Mouse (Mus musculus) lung, postnatal 25 days (tissue): ENCODE results near the gene Abca3.
"Not testable (repeated sequence)": the region's sequence is repeated elsewhere in the genome, so short reads cannot be mapped to it uniquely, and the experiment has no call there.

Source experiments
- DNase-seq: peaks from one replicate; pipeline ENCODE4 v3.0.0; 2022; ENCODE audit warnings: low spot score

The Abca3 gene

DNA sequence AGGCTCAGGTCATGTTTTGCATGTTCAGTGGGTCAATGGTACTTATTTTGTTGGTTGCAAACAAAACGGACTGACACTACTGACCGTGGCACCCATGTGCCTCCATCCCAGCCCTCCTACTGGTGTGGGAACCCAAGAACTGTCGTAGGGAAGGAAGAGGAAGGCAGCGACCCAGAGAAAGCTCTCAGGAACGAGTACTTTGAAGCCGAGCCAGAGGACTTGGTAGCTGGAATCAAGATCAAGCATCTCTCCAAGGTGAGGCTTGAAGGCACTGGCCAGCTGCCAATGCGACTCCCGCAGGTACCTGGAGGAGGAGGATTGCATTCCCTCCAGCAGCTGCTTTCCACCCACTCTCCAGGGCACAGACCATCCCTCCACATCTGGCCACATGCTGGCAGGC is 32.0 kb downstream of the Abca3 start:
- peak; percentile 74 for DNase-seq

- DNase-seq, result no peak
Observed at GRCm38 (mm10) chr17:24388711-24389110, 37.0 kb downstream of the Abca3 start.

- peak; percentile 55 for DNase-seq
Observed at GRCm38 (mm10) chr17:24389865-24390264, 38.1 kb downstream of the Abca3 start.

GRCm38 (mm10) chr17:24391149-24391548 is 39.4 kb downstream of the Abca3 start:
- no peak for DNase-seq

GRCm38 (mm10) chr17:24393527-24393926 is 41.8 kb downstream of the Abca3 start:
- DNase-seq, result no peak

DNA sequence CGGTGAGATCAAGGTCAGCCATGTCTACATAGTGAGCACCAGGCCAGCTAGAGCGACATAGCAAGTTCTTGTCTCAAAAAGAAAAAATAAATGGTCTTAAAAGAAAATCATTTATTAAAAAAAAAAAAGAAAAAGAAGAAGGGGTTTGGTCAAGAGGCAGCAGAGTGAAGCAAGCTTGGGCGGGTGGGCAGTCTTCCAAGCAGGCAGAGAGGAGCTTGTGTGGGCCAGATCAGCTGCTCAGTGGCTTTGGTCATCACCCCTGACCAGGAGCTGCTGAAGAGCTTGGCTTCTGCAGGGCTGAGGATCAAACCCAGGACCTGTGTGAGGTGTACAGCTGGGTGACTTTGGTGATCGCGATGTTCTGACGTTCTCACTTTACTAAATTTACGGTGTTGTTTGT is 42.7 kb downstream of the Abca3 start:
- DNase-seq, result no peak

- no peak for DNase-seq
Observed at GRCm38 (mm10) chr17:24402371-24402770, 50.6 kb downstream of the Abca3 start.

DNA sequence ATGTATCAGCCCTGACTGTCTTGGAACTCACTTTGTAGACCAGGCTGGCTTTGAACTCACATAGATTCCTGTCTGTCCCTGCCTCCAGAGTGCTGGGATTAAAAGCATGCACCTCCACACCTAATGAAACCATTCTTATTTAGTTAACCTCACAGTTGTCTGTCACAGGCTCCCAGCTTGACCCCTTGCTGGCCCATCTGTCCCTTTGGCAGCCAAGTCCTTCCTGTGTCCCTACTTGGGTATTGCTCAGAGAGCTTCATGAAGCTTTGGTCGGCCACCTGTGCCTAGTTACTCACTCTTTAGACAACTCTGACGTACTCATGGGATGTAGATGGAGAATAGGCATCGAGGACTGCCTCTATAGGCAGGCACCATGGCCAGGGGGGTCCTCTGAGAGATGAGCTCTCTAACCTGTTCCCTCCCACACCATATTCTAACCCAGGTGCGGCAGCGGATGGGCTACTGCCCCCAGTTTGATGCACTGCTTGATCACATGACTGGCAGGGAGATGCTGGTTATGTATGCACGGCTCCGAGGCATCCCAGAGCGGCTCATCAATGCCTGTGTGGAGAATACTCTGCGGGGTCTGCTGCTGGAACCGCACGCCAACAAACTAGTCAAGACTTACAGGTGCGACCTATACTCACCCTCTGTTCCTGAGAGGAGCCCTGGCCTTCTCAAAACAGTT is 55.5 kb downstream of the Abca3 start:
- DNase-seq, result no peak

DNA sequence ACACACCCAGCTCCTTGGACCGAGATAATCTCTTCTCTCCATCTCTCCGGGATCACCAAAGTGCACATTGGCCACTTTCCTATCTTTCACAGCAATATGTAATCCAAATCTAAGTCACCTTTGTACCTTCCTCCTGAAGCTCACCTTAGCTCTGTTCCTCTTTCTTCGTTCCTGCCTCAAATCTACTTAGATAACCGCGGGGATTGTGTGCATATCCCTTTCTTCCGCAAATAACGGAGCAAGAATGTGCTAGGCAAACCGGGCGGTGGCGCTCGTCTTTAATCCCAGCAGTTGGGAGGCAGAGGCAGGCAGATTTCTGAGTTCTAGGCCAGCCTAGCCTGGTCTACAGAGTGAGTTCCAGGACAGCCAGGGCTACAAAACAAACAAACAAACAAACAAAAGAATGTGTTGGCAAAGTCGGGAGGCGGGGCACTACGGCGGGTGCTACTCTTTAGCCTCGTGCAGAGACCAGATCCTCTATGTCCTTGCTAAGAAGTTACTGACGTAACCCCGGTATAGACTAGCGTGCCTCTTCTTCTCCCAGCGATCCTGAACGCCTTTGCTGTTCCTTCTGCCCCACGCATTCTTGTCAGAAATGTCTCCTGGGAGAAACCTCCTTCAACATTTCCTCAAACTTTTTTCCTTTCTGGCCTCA is 61.9 kb downstream of the Abca3 start:
- no peak for DNase-seq

- peak; percentile 93 for DNase-seq
Observed at GRCm38 (mm10) chr17:24414230-24414976, 62.7 kb downstream of the Abca3 start, which contains the start of gene Rnps1. Rnps1 (plus strand) TSS chr17:24414565.

DNA sequence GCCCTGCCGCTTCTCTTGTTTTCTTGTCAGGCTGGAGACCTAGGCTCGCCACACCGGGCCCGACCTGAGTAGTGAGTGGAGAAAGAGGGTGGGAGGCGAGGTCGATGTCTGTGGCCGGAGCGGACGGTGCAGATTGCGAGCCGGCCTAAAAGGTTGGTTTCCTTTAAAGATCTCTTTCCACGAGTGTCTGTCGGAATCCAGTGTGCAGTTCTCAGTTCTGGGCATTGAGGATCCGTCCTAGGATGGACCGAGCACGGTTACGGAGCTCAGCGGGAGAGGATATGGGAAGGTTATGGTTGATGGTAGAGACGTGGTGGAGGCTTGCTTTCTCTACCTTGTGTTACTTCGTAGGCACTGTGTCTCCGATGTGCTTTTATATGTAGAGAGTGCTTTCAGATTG is 63.3 kb downstream of the Abca3 start:
- DNase-seq, result no peak

DNA sequence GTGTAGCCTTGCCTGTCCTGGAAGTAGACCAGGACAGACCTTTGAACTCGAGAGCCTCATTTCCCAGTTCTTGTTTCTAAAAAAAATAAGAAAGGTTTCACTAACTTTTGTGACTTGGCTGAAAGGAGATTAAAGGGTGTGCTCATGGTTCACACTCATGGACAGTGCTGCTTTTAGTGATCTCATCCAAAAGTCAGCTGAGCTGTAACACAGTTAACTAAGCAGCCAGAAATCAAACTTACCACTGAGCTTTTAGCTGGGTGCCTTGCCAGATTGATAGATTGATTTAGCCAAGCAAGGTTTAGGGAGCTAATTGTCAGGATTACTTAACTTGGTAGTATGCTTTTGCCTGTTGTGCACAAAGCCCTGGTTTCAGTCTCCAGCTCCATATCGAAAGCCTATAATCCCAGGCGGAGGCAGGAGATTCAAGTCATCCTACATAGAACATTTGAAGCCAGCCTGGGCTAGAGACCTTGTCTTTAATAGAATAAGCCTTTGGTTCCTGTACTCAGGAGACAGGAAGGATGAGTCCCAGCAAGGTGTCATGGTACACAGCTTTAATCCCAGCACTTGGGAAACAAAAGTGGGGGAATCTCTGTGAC is 64.4 kb downstream of the Abca3 start:
- no peak for DNase-seq

- DNase-seq, result no peak
Observed at GRCm38 (mm10) chr17:24423114-24423513, 71.4 kb downstream of the Abca3 start.

GRCm38 (mm10) chr17:24424489-24424888 is 72.7 kb downstream of the Abca3 start:
- DNase-seq, result no peak

- DNase-seq, result not testable (repeated sequence)
Observed at GRCm38 (mm10) chr17:24425326-24425725, 73.6 kb downstream of the Abca3 start.

DNA sequence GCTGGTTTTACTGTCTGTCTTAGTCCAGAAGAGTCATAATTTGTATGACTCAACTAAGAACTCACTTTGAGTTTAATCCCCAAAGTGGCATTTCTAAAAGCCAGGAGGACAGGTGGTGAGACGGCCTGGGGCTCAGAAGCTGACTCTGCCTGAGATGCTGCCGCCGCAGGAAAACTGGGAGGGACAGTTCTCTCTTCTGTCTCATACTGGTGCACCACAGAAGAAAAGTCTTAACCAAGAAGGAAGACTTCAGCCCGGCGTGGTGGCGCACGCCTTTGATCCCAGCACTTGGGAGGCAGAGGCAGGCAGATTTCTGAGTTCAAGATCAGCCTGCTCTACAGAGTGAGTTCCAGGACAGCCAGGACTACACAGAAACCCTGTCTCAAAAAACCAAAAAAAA is 74.2 kb downstream of the Abca3 start:
- DNase-seq, result no peak

- DNase-seq, result peak; percentile 98
Observed at GRCm38 (mm10) chr17:24426471-24427169, 74.9 kb downstream of the Abca3 start, which contains the start of gene Eci1. Eci1 (plus strand) TSS chr17:24426641.

DNA sequence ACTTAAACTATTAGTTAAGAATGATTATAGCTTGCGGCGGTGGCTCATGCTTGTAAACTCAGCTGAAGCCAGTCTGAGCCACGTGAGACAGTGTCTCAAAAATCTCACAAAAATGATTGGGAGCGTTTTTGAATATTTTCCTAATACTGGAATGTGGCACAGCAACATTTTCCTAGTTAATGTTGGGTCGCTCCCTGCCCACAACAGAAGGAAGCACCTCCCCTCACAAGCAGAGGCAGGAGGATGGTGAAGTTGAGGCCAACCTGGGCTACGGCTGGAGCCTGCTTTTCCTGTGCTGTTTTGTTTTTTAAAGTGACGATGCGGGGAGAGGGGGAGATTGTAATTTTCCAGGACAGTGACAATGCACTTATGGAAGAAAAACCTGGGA is 75.4 kb downstream of the Abca3 start:
- DNase-seq, result no peak

DNA sequence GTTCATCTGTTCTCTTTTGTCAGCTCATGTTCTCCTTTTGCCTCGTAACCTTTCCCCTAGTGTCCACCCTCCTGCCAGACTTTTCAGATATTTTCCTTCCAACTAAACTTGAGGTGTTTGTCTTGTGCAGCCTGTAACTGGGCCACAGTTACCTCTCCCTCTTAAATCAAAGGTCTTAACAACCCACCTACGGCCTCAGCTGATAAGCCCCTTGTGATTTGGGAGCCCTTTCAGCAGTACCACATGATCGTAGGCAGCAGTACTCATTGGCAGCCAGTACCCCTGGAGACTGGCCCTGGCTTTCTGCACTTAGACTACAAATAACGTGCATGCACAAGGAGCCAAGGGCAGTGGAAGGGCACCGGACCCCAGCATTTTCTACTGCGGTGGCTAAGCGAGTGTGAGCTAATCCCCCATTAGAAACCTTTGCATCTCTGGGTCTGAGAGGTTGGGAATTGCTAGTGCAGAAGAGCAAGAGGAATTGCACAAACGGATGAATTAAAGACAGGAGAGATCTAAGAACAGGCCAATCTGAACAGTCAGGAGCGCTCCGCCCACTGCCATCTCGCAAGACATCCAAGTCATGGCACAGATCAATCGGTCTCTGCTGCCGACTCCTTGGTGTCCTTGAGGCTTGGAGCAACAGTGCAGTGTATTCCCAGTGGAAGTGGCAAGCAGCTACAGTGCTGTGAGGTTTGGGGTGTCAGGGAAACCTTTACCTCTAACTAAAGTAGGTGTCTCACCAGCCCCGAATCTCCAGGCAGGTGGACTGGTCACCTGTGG is 77.6 kb downstream of the Abca3 start:
- no peak for DNase-seq

DNA sequence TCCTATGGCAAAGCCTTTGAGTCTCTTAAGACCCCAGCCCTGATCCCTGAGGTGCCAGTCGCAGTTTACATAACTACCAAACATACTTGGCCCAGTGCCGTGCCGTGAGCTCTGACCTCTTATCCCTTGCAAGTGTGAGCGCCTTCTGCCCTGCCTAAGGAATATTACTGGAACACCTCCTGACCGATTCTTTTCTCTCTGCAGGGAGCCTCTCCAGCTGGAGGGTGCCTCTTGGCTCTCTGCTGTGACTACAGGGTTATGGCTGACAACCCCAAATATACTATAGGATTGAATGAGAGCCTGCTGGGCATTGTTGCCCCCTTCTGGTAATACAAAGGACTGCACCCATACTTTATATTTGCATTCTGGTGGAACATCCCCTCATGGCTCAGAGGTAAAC is 85.3 kb downstream of the Abca3 start:
- peak; percentile 39 for DNase-seq

DNA sequence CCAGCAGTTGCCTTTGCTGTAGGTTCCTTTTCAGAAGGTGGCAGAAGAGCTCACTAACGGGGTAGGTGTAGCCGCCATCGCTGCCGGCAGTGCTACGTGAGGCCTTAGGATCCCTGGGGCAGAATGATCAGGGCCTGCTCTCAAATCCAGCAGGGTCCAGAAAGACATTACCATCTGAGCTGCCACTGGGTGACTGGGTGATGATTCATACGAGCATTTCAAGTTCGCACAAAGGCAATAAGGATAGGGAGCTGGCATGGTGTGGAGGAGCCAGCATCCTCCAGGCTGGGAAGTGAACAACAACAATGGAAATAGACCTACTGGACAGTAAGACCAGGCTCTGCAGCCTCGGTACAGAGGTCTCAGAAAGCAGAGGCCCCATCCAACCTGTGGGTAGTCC is 88.6 kb downstream of the Abca3 start:
- DNase-seq, result no peak
